Mouse (Mus musculus): ENCODE measurements at regions not wholly inside any gene's neighbourhood (a gene's known extent, or its start where the extent isn't known, plus 50 kb on each side); places are given as distances from the start of the nearest gene placed in this dataset.

DNA sequence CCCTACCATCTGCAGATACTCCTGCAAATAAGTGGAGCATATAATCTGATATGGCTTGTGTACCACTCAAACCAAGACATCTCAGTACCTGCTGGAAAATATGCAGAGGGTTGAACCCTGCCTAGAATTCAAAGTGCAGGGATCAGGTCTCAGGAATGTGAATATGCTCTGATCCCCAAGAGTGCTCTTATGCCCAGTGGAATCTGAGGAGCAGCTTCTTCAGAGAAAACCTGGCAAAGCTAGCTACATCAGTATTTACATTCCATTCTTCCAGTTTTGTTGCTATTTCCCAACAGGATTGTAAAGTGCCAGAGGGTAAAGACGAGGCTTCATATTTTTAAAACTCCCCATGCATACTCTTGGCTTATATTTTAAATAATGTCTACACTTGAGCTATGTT lies 77.3 kb upstream of the Rnaseh2b start:
- H3K9ac ChIP-seq, result no peak overlapping the region
- no peak overlapping the region for H3K4me3 ChIP-seq
- ATAC-seq (ENCODE audit: low FRiP score), result no peak
- H3K36me3 ChIP-seq, result no peaks in the 10 kb centered on the region
- no peak overlapping the region for H3K4me2 ChIP-seq
- WGBS, result 91% methylated on average over 1 of the region's 1 CpGs
- no peaks in the 10 kb centered on the region for H3K27me3 ChIP-seq
- H3K4me1 ChIP-seq (replicated peaks), result no peaks in the 10 kb centered on the region
- no peaks in the 10 kb centered on the region for H3K9me3 ChIP-seq
- no peak overlapping the region for H3K27ac ChIP-seq

DNA sequence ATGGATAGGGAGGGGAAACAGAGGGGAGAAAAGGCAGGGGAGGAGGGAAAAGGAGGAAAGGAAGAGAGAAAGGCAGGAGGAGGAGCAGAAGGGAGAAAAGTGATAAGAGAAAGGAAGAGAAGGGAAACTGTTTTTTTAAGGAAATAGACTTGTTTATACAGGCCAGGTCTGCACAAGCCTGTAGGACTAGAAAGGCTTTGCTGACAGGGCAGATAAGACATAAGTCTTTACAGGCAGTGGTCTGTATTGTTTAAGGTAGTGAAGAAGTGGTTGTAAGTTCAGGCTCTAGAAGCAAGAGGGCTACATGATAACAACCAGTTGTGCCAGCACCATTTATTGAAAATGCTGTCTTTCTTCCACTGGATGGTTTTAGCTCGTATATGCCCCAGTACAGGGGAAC lies 75.4 kb upstream of the Rnaseh2b start:
- Histone ChIP-seq H3K36me3 (no peaks in the 10 kb centered on the region), H3K4me2 (no peak overlapping the region), H3K9ac (no peak overlapping the region), H3K27ac (no peak overlapping the region), H3K4me1 (replicated peaks) (no peaks in the 10 kb centered on the region), H3K27me3 (no peaks in the 10 kb centered on the region), H3K9me3 (no peaks in the 10 kb centered on the region), H3K4me3 (no peak overlapping the region)
- 100% methylated on average over 1 of the region's 1 CpGs for WGBS
- ATAC-seq (ENCODE audit: low FRiP score), result no peak

DNA sequence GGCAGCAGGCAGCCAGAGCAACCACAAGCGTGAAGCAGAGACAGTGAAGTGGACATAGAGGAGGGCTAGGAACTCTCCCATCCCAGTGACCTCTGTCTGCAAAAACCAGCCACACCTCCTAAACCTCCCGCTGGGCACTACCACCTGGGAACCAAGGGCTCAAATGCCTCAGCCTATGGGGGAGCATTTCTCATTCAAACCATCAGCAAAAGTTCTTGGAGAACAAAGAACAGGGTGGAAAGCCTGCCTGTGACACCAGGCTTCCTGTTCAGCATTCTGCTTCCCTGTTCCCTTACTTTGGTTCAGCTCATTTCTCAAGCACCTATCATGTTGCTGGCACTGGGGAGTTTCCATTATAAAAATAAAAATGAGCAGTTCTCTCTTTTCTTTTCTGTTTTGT lies 74.4 kb upstream of the Rnaseh2b start:
- no peaks in the 10 kb centered on the region for H3K4me1 ChIP-seq (replicated peaks)
- no peak overlapping the region for H3K9ac ChIP-seq
- no peak for ATAC-seq (ENCODE audit: low FRiP score)
- no peaks in the 10 kb centered on the region for H3K9me3 ChIP-seq
- no peak overlapping the region for H3K4me3 ChIP-seq
- H3K36me3 ChIP-seq, result no peaks in the 10 kb centered on the region
- no peak overlapping the region for H3K4me2 ChIP-seq
- H3K27ac ChIP-seq, result no peak overlapping the region
- WGBS, result 69% methylated on average over 2 of the region's 2 CpGs
- 0 out of 2 replicates have a peak, but pooled peaks cover 3% of the 10 kb centered on the region for H3K27me3 ChIP-seq

DNA sequence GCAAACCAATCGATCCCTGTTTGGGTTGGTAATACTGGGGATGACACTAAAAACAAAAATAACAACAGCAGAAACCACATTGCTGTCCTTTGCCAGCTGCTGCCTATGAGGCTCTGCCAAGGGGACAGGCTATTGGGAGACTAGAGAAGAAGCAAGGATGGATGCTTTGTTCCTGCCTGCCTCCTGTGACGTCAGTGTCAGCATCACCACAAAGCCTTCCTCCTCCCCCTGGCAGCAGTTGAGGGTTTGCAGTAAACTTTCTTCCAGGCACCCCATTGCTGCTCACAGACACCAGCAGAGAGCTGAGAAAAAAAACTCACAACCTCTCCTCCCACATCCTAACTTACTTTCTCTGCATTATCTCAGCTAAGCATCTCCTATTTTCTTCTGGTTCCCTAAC lies 73.7 kb upstream of the Rnaseh2b start:
- Histone ChIP-seq H3K27ac (no peak overlapping the region), H3K4me3 (no peak overlapping the region), H3K9me3 (no peaks in the 10 kb centered on the region), H3K4me1 (replicated peaks) (no peaks in the 10 kb centered on the region), H3K4me2 (no peak overlapping the region), H3K36me3 (no peaks in the 10 kb centered on the region), H3K27me3 (peaks cover 9% of the 10 kb centered on the region; the same call in 1 of the 2 replicates), H3K9ac (no peak overlapping the region)
- 45% methylated on average over 2 of the region's 2 CpGs for WGBS
- no peak for ATAC-seq (ENCODE audit: low FRiP score)

DNA sequence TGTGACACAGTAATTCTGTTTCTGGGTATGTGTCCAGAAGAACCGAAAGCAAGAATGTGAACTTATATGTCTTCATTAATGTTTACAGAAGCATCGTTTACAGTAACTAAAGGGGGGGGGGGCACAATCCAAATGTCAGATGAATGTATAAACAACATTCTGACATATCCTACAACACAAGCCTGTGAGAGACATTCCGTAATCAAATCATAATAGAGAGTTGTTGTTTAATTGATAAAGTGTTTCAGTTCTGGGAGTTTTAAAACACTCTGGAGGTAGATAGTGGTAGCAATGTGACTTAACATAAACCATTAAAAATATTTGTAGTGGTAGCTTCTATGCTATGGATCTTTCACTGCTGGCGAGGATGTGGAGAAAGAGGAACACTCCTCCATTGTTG lies 71.6 kb upstream of the Rnaseh2b start:
- no peak overlapping the region for H3K9ac ChIP-seq
- peaks cover 9% of the 10 kb centered on the region; the same call in 1 of the 2 replicates for H3K27me3 ChIP-seq
- H3K4me2 ChIP-seq, result no peak overlapping the region
- no peaks in the 10 kb centered on the region for H3K4me1 ChIP-seq (replicated peaks)
- H3K4me3 ChIP-seq, result no peak overlapping the region
- H3K9me3 ChIP-seq, result no peaks in the 10 kb centered on the region
- no peaks in the 10 kb centered on the region for H3K36me3 ChIP-seq
- no peak for ATAC-seq (ENCODE audit: low FRiP score)
- WGBS, result 93% methylated on average over 4 of the region's 4 CpGs
- no peak overlapping the region for H3K27ac ChIP-seq
